Comparison of ENCODE assay signal across 10 mouse cellular contexts in genomic region chr10:80247849-80248248, GRCm38 (mm10). TPM values are rescaled to one million over a fixed set of nuclear protein-coding genes. Genes with fewer than 3 reads are reported as not detected.
DNase-seq lines count a peak whose midpoint lies in the region; ATAC-seq lines count a peak whose summit lies in the region.
"Had no signal": no experiment of that assay in that cellular context is flagged by ENCODE, and none has a peak within 500 bp of the region (broad histone marks: within the 10 kb centered on the region; RNA-seq: fewer than 3 reads in every experiment).

No protein-coding gene starts in this region.

- ATAC-seq in megakaryocyte progenitor cell, adult 5-6 weeks (replicated peaks; ENCODE audit: poor library complexity), result peak; percentile 20; the same call in 1 of the 2 replicates
- ATAC-seq: inflammation-experienced regulatory T-cells, adult 6 months had no signal

- intact Hi-C loops in left cerebral cortex, postnatal 14 days (cut with DNase I), result loop anchor here (5.0 kb wide), 1 partner anchor 51 kb away; no protein-coding TSS in a partner anchor
- intact Hi-C loops in left cerebral cortex, postnatal 36 days (cut with DNase I), result no loop called here

- DNase-seq in cerebellum, postnatal 10 days, result peak; percentile 59 to 62
- no peak for DNase-seq in cerebellum, postnatal 4 days (ENCODE audit: low spot score in 2 of 2)
- peak; percentile 54 to 68 for DNase-seq in left cerebral cortex, postnatal 14 days (ENCODE audit: low spot score in 2 of 2)
- DNase-seq in left cerebral cortex, postnatal 36 days (ENCODE audit: low spot score in 2 of 2), result no peak
- peak; percentile 35 for DNase-seq in embryo, embryonic 9.5 days (ENCODE audit: extremely low spot score)
- DNase-seq in B cell, adult 2 months, result no peak
- DNase-seq in lung, postnatal 4 days, result no peak
- DNase-seq: cerebellum, adult 9-10 months had no signal

RNA-seq across cellular contexts. Expression of gene Ndufs7, which starts 1.1 kb away (rescaled TPM):
- total RNA-seq in left cerebral cortex, postnatal 14 days (2021), result 100 to 1,000 TPM; 171 to 187 TPM
- total RNA-seq in left cerebral cortex, postnatal 36 days (2021), result 100 to 1,000 TPM; 185 to 213 TPM
- 138 and 162 TPM in 2 replicates for total RNA-seq in megakaryocyte progenitor cell, adult 5-6 weeks (2015)
- total RNA-seq in megakaryocyte progenitor cell, adult 5-6 weeks (2017), result 106 and 135 TPM in 2 replicates

RNA-seq across cellular contexts. Expression of gene Gamt, which starts 13.0 kb away (rescaled TPM):
- 10 to 100 TPM; 20.7 to 29.7 TPM for total RNA-seq in left cerebral cortex, postnatal 14 days (2021)
- 10 to 100 TPM; 22.5 to 43.9 TPM for total RNA-seq in left cerebral cortex, postnatal 36 days (2021)
- total RNA-seq in megakaryocyte progenitor cell, adult 5-6 weeks (2015), result 3.2 and 3.7 TPM in 2 replicates
- 2.5 and 7.4 TPM in 2 replicates for total RNA-seq in megakaryocyte progenitor cell, adult 5-6 weeks (2017)

RNA-seq across cellular contexts. Expression of gene Dazap1, which starts 13.4 kb away (rescaled TPM):
- 10 to 100 TPM; 84.3 to 84.9 TPM for total RNA-seq in left cerebral cortex, postnatal 14 days (2021)
- total RNA-seq in left cerebral cortex, postnatal 36 days (2021), result 10 to 100 TPM; 71.7 to 99.0 TPM
- 55.4 and 61.6 TPM in 2 replicates for total RNA-seq in megakaryocyte progenitor cell, adult 5-6 weeks (2015)
- 231 and 302 TPM in 2 replicates for total RNA-seq in megakaryocyte progenitor cell, adult 5-6 weeks (2017)

RNA-seq across cellular contexts. Expression of gene Mum1, which starts 21.6 kb away (rescaled TPM):
- 10 to 100 TPM; 39.4 to 41.5 TPM for total RNA-seq in left cerebral cortex, postnatal 14 days (2021)
- total RNA-seq in left cerebral cortex, postnatal 36 days (2021), result 10 to 100 TPM; 35.9 to 43.8 TPM
- 27.6 and 30.9 TPM in 2 replicates for total RNA-seq in megakaryocyte progenitor cell, adult 5-6 weeks (2015)
- 28.9 and 30.0 TPM in 2 replicates for total RNA-seq in megakaryocyte progenitor cell, adult 5-6 weeks (2017)

RNA-seq across cellular contexts. Expression of gene Rps15, which starts 44.4 kb away (rescaled TPM):
- total RNA-seq in left cerebral cortex, postnatal 14 days (2021), result 100 to 1,000 TPM; 743 to 795 TPM
- total RNA-seq in left cerebral cortex, postnatal 36 days (2021), result 100 to 1,000 TPM; 799 to 946 TPM
- total RNA-seq in megakaryocyte progenitor cell, adult 5-6 weeks (2015), result 2,196 and 2,314 TPM in 2 replicates
- total RNA-seq in megakaryocyte progenitor cell, adult 5-6 weeks (2017), result 2,623 and 2,987 TPM in 2 replicates

Comparison
In these comparisons a context has a peak if more than half of its experiments do, and no peak if none do; other contexts are left out.
1. DNase-seq: peak in cerebellum, postnatal 10 days (2 of 2), left cerebral cortex, postnatal 14 days (2 of 2) and embryo, embryonic 9.5 days (single experiment); none in cerebellum, postnatal 4 days (0 of 2), left cerebral cortex, postnatal 36 days (0 of 2), B cell, adult 2 months (0 of 2) and lung, postnatal 4 days (0 of 2).